Mouse (Mus musculus): ENCODE measurements at regions not wholly inside any gene's neighbourhood (a gene's known extent, or its start where the extent isn't known, plus 50 kb on each side); places are given as distances from the start of the nearest gene placed in this dataset.

GRCm38 (mm10) chr6:103119537-103119936, 390.8 kb upstream of the Chl1 start:
- no peaks in the 10 kb centered on the region for H3K27me3 ChIP-seq (replicated peaks; ENCODE audit: control insufficient read depth, insufficient read depth, low read length)
- H3K4me1 ChIP-seq (ENCODE audit: control insufficient read depth, insufficient read depth, low read length) = no peaks in the 10 kb centered on the region
- TF ChIP-seq CTCF (conservative IDR thresholded peaks at IDR 0.05; ENCODE audit: insufficient read depth, insufficient read length, low read depth, low read length) = no peak
- no peak for TF ChIP-seq POLR2A (IDR thresholded peaks at IDR 0.05; ENCODE audit: low read depth, low read length)
- no peak overlapping the region for H3K4me3 ChIP-seq (ENCODE audit: insufficient read depth, low read depth, low read length)
- 65% methylated on average over 2 of the region's 2 CpGs for WGBS
- no peaks in the 10 kb centered on the region for H3K36me3 ChIP-seq (ENCODE audit: control insufficient read depth, insufficient read depth, low read length)
- H3K27ac ChIP-seq (ENCODE audit: insufficient read depth, low read depth, low read length) = no peak overlapping the region
- no peak for DNase-seq

- H3K36me3 ChIP-seq (ENCODE audit: control insufficient read depth, insufficient read depth, low read length) = no peaks in the 10 kb centered on the region
- DNase-seq = peak; percentile 10
- H3K4me3 ChIP-seq (ENCODE audit: insufficient read depth, low read depth, low read length) = no peak overlapping the region
- TF ChIP-seq POLR2A (IDR thresholded peaks at IDR 0.05; ENCODE audit: low read depth, low read length) = no peak
- TF ChIP-seq CTCF (conservative IDR thresholded peaks at IDR 0.05; ENCODE audit: insufficient read depth, insufficient read length, low read depth, low read length) = no peak
- no peaks in the 10 kb centered on the region for H3K27me3 ChIP-seq (replicated peaks; ENCODE audit: control insufficient read depth, insufficient read depth, low read length)
- 51% methylated on average over 5 of the region's 5 CpGs for WGBS
- H3K27ac ChIP-seq (ENCODE audit: insufficient read depth, low read depth, low read length) = no peak overlapping the region
- H3K4me1 ChIP-seq (ENCODE audit: control insufficient read depth, insufficient read depth, low read length) = no peaks in the 10 kb centered on the region
These were observed 369.5 kb upstream of the Chl1 start for GRCm38 (mm10) chr6:103140851-103141250.

DNA sequence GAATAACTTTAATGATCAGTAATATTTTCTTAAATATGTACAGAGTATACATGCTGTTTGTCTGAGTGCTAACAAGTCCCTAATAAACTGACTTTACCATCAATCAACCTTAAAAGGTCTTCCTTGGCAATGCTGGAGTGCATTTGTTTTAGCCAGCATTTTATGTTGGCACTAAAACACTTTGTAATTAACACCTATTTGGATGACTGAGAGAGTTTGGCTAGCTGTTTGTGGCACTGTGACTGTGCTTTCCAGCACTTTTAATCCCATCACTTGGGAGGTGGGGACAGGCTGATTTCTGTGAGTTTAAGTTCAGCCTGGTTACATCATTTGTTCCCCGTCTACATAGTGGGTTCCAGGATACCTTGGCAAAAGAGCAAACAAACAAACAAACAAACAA, 332.5 kb upstream of the Chl1 start:
- H3K27me3 ChIP-seq (replicated peaks; ENCODE audit: control insufficient read depth, insufficient read depth, low read length) = no peaks in the 10 kb centered on the region
- no peak for DNase-seq
- H3K4me3 ChIP-seq (ENCODE audit: insufficient read depth, low read depth, low read length) = no peak overlapping the region
- no peaks in the 10 kb centered on the region for H3K36me3 ChIP-seq (ENCODE audit: control insufficient read depth, insufficient read depth, low read length)
- TF ChIP-seq CTCF (conservative IDR thresholded peaks at IDR 0.05; ENCODE audit: insufficient read depth, insufficient read length, low read depth, low read length) (no peak), POLR2A (IDR thresholded peaks at IDR 0.05; ENCODE audit: low read depth, low read length) (no peak)
- 34% methylated on average over 1 of the region's 1 CpGs for WGBS
- no peaks in the 10 kb centered on the region for H3K4me1 ChIP-seq (ENCODE audit: control insufficient read depth, insufficient read depth, low read length)
- H3K27ac ChIP-seq (ENCODE audit: insufficient read depth, low read depth, low read length) = no peak overlapping the region

GRCm38 (mm10) chr6:103183355-103183754, 327.0 kb upstream of the Chl1 start:
- Histone ChIP-seq H3K4me1 (ENCODE audit: control insufficient read depth, insufficient read depth, low read length) (no peaks in the 10 kb centered on the region), H3K36me3 (ENCODE audit: control insufficient read depth, insufficient read depth, low read length) (no peaks in the 10 kb centered on the region), H3K27ac (ENCODE audit: insufficient read depth, low read depth, low read length) (no peak overlapping the region), H3K4me3 (ENCODE audit: insufficient read depth, low read depth, low read length) (no peak overlapping the region), H3K27me3 (replicated peaks; ENCODE audit: control insufficient read depth, insufficient read depth, low read length) (no peaks in the 10 kb centered on the region)
- DNase-seq = no peak
- TF ChIP-seq CTCF (conservative IDR thresholded peaks at IDR 0.05; ENCODE audit: insufficient read depth, insufficient read length, low read depth, low read length) = no peak
- no peak for TF ChIP-seq POLR2A (IDR thresholded peaks at IDR 0.05; ENCODE audit: low read depth, low read length)

DNA sequence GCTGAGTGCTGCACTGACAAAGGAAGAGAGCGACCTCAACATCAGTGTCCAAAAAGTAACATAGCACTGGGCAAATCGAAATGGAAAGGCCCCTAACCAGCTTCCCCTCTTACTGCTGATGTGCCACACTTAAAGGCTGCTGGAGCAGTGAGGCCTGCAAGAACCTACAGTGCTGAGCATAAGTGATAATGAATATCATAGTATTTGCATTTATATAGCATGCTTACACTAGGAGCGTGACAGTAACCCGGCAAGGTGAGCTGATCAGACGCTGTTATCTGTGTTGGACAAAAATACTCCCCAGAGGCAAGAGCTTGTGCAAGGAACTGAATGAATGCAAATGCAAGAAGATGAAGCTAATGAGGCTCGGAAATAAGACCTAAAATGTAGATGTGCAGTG, 313.5 kb upstream of the Chl1 start:
- no peaks in the 10 kb centered on the region for H3K4me1 ChIP-seq (ENCODE audit: control insufficient read depth, insufficient read depth, low read length)
- TF ChIP-seq POLR2A (IDR thresholded peaks at IDR 0.05; ENCODE audit: low read depth, low read length) = no peak
- TF ChIP-seq CTCF (conservative IDR thresholded peaks at IDR 0.05; ENCODE audit: insufficient read depth, insufficient read length, low read depth, low read length) = no peak
- no peaks in the 10 kb centered on the region for H3K36me3 ChIP-seq (ENCODE audit: control insufficient read depth, insufficient read depth, low read length)
- 85% methylated on average over 6 of the region's 6 CpGs for WGBS
- H3K4me3 ChIP-seq (ENCODE audit: insufficient read depth, low read depth, low read length) = no peak overlapping the region
- no peak overlapping the region for H3K27ac ChIP-seq (ENCODE audit: insufficient read depth, low read depth, low read length)
- H3K27me3 ChIP-seq (replicated peaks; ENCODE audit: control insufficient read depth, insufficient read depth, low read length) = no peaks in the 10 kb centered on the region; the same call in 1 of the 2 replicates
- no peak for DNase-seq

GRCm38 (mm10) chr6:103201605-103202004, 308.8 kb upstream of the Chl1 start:
- H3K36me3 ChIP-seq (ENCODE audit: control insufficient read depth, insufficient read depth, low read length) = no peaks in the 10 kb centered on the region
- 13% methylated on average over 1 of the region's 1 CpGs for WGBS
- H3K4me1 ChIP-seq (ENCODE audit: control insufficient read depth, insufficient read depth, low read length) = no peaks in the 10 kb centered on the region
- peak; percentile 4 for DNase-seq
- H3K27ac ChIP-seq (ENCODE audit: insufficient read depth, low read depth, low read length) = no peak overlapping the region
- TF ChIP-seq CTCF (conservative IDR thresholded peaks at IDR 0.05; ENCODE audit: insufficient read depth, insufficient read length, low read depth, low read length) (no peak), POLR2A (IDR thresholded peaks at IDR 0.05; ENCODE audit: low read depth, low read length) (no peak)
- H3K4me3 ChIP-seq (ENCODE audit: insufficient read depth, low read depth, low read length) = no peak overlapping the region
- H3K27me3 ChIP-seq (replicated peaks; ENCODE audit: control insufficient read depth, insufficient read depth, low read length) = no peaks in the 10 kb centered on the region; the same call in 1 of the 2 replicates

DNA sequence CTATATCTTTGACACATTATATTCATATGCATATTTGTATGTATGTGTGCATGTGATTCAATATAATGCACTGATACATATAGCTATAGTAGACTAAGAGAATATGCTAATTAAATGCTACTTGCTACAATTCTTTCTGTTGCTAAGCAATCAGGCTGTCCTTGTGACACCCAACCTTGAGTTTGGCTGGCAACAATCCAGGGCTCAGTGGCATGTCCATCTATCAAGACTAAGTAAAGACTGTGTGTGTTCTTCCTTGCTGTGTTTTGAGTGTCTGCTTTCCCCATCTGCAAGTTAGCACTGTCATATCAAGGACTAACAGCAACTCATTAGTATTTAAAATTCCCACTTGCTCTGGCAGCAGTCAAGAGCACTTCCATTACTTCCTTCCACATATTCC, 301.2 kb upstream of the Chl1 start:
- no peaks in the 10 kb centered on the region for H3K27me3 ChIP-seq (replicated peaks; ENCODE audit: control insufficient read depth, insufficient read depth, low read length)

DNA sequence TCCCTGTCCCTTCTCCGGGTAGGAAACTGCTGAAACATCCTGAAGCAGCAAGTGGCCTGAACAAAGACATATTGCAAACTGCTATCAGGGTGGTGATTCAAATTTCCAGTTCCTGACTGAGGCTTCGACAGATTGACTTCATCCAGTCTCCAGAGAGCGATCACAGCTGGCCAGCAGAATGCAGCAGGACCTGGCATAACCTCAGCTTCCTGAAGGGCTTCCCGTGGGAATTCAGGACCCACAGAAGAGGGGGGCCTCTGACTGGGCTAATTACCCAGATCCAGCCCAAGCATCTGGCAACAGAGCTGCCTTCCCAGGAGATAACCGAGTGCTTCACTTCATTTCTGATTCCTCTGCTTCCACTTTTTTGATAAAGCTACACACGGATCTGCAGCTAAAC, 297.2 kb upstream of the Chl1 start:
- 44% methylated on average over 6 of the region's 6 CpGs for WGBS
- Histone ChIP-seq H3K4me3 (ENCODE audit: insufficient read depth, low read depth, low read length) (no peak overlapping the region), H3K36me3 (ENCODE audit: control insufficient read depth, insufficient read depth, low read length) (no peaks in the 10 kb centered on the region), H3K27ac (ENCODE audit: insufficient read depth, low read depth, low read length) (no peak overlapping the region), H3K4me1 (ENCODE audit: control insufficient read depth, insufficient read depth, low read length) (no peaks in the 10 kb centered on the region), H3K27me3 (replicated peaks; ENCODE audit: control insufficient read depth, insufficient read depth, low read length) (no peaks in the 10 kb centered on the region)
- no peak for DNase-seq
- no peak for TF ChIP-seq CTCF (conservative IDR thresholded peaks at IDR 0.05; ENCODE audit: insufficient read depth, insufficient read length, low read depth, low read length)
- TF ChIP-seq POLR2A (IDR thresholded peaks at IDR 0.05; ENCODE audit: low read depth, low read length) = no peak

More for the DNA sequence above, 301.2 kb upstream of the Chl1 start:
- no peak for TF ChIP-seq POLR2A (IDR thresholded peaks at IDR 0.05; ENCODE audit: low read depth, low read length)
- TF ChIP-seq CTCF (conservative IDR thresholded peaks at IDR 0.05; ENCODE audit: insufficient read depth, insufficient read length, low read depth, low read length) = no peak
- Histone ChIP-seq H3K4me1 (ENCODE audit: control insufficient read depth, insufficient read depth, low read length) (no peaks in the 10 kb centered on the region), H3K36me3 (ENCODE audit: control insufficient read depth, insufficient read depth, low read length) (no peaks in the 10 kb centered on the region), H3K27ac (ENCODE audit: insufficient read depth, low read depth, low read length) (no peak overlapping the region), H3K4me3 (ENCODE audit: insufficient read depth, low read depth, low read length) (no peak overlapping the region)
- no peak for DNase-seq
